Mouse (Mus musculus) hindbrain, embryonic 12.5 days (tissue): ENCODE results near the gene Tead3. TPM values are rescaled to one million over a fixed set of nuclear protein-coding genes. Genes with fewer than 3 reads are reported as not detected.
A peak's percentile ranks its signal among the peaks of the same experiment; 100 is the strongest.
"Not testable (repeated sequence)": the region's sequence is repeated elsewhere in the genome, so short reads cannot be mapped to it uniquely, and the experiment has no call there.

ENCODE experiments used
- ATAC-seq: fragments of 200-750 bp; cut with Nextera tagmentation; 2 replicates; pipeline ENCODE4 v1.8.0; 2017; ENCODE audit warnings: moderate TSS enrichment; ENCODE audit not compliant: low FRiP score
- H3K27ac ChIP-seq: fragments of 300-500 bp; sonication (generic); 2 replicates; pipeline ENCODE4 v1.5.1; 2016; ENCODE audit warnings: mild to moderate bottlenecking
- H3K27me3 ChIP-seq: fragments of 300-500 bp; sonication (generic); 2 replicates; pipeline ENCODE4 v1.6.1; 2016; ENCODE audit warnings: mild to moderate bottlenecking
- H3K36me3 ChIP-seq: fragments of 300-500 bp; sonication (generic); 2 replicates; pipeline ENCODE4 v1.6.1; 2016; ENCODE audit warnings: mild to moderate bottlenecking
- H3K4me1 ChIP-seq: fragments of 300-500 bp; sonication (generic); 2 replicates; pipeline ENCODE4 v1.6.1; 2016
- H3K4me2 ChIP-seq: fragments of 300-500 bp; sonication (generic); replicated peaks from 2 replicates; pipeline ENCODE4 v1.6.1; 2016; ENCODE audit warnings: mild to moderate bottlenecking
- H3K4me3 ChIP-seq: fragments of 300-500 bp; sonication (generic); 2 replicates; pipeline ENCODE4 v1.5.1; 2016; ENCODE audit warnings: mild to moderate bottlenecking
- H3K9ac ChIP-seq: fragments of 300-500 bp; sonication (generic); 2 replicates; pipeline ENCODE4 v1.6.1; 2016; ENCODE audit warnings: mild to moderate bottlenecking, moderate library complexity
- H3K9me3 ChIP-seq: fragments of 300-500 bp; sonication (generic); replicated peaks from 2 replicates; pipeline ENCODE4 v1.6.1; 2016; ENCODE audit warnings: mild to moderate bottlenecking
- WGBS: fragments of 180-500 bp; shearing (Covaris S2); methylation state at CpG from one replicate; pipeline ENCODE4 v1.1.7; 2016; 5-methylcytosine and 5-hydroxymethylcytosine counted together
- polyA plus RNA-seq: library from polyadenylated mRNA; unstranded; fragments of >200 nt; fragmentation: Nextera tagmentation; extraction: Ambion mirVana; gene quantifications from 2 replicates; pipeline ENCODE4 v1.2.1, GENCODE M21; 2016

Tead3 gene
- polyA plus RNA-seq, 1 experiment from 2014 or later = 7.0 TPM

DNA sequence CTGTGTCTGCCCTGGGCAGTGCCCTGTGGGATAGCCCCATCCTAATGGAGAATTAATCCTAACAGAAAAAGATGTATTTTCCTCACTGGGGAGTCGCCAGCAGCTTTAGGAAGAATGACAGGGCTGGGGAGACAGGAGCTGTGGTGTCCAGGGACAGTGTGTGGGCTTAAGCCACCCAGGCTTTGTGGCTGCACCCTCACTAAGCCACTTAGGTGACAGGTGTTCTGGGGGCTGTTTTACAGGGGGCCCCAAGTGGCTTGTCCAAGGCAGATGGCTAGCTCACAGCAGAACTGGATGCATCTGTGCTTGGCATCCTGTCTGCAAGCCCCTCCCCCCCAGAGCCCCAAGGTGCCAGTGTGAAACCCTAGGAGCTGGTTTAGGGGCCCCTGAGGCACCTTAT lies 21.3 kb upstream of the Tead3 start:
- H3K27ac ChIP-seq = no peak overlapping the region
- 61% methylated on average over 1 of the region's 1 CpGs for WGBS
- no peak for ATAC-seq

DNA sequence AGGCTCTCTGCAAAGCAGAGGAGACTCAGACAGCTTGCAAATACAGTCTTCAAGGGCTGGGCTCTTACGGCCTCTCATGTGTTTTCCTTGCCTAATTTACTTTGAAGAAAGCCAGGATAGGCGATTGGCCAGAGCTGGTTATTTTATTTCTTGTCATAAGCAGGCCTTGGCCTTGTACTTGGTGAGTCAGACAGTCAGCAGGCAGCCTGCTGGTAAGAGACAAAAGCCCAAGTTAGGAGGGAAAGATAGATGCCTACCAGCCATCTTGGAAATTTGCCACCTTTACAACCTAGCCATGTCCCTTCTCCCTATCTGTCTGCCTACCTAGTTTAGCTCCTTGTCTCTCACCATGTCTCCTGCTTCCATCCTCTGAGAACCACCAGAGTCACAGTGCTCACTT lies 20.7 kb upstream of the Tead3 start:
- Histone ChIP-seq H3K4me3 (no peak overlapping the region), H3K9me3 (no peaks in the 10 kb centered on the region), H3K9ac (no peak overlapping the region), H3K4me2 (no peak overlapping the region), H3K27ac (no peak overlapping the region), H3K4me1 (peaks cover 5% of the 10 kb centered on the region; the same call in 1 of the 2 replicates), H3K36me3 (no peaks in the 10 kb centered on the region), H3K27me3 (peaks cover 40% of the 10 kb centered on the region)
- no peak for ATAC-seq
- 79% methylated on average over 2 of the region's 2 CpGs for WGBS

More for the DNA sequence above, 21.3 kb upstream of the Tead3 start:
- Histone ChIP-seq H3K4me3 (no peak overlapping the region), H3K4me1 (peaks cover 5% of the 10 kb centered on the region; the same call in 1 of the 2 replicates), H3K9ac (no peak overlapping the region), H3K9me3 (no peaks in the 10 kb centered on the region), H3K27me3 (peaks cover 42% of the 10 kb centered on the region), H3K36me3 (no peaks in the 10 kb centered on the region), H3K4me2 (no peak overlapping the region)

DNA sequence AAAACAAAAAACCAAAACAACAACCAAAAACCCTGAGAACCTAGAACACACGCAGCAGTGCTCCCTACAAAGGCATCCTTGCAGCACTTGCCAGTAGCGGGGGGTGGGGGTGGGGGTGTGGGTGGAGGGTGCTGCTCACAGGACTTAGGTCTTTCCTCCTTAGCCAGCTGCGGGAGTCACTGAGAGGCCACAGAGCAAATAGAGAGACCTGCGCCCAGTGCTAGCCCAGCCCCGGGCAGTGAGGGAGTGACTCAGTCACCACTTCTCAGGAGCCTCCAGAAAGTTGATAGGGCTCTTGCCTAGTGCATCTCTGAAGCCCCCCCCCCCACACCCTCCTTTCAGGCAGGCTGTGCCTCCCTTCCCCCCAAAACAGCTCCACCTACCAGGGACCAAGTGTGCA lies 18.4 kb upstream of the Tead3 start:
- Histone ChIP-seq H3K9me3 (no peaks in the 10 kb centered on the region), H3K4me3 (no peak overlapping the region), H3K36me3 (no peaks in the 10 kb centered on the region), H3K4me1 (peaks cover 5% of the 10 kb centered on the region), H3K27ac (no peak overlapping the region), H3K4me2 (no peak overlapping the region), H3K27me3 (peaks cover 38% of the 10 kb centered on the region), H3K9ac (no peak overlapping the region)
- WGBS = 70% methylated on average over 5 of the region's 5 CpGs
- no peak for ATAC-seq

DNA sequence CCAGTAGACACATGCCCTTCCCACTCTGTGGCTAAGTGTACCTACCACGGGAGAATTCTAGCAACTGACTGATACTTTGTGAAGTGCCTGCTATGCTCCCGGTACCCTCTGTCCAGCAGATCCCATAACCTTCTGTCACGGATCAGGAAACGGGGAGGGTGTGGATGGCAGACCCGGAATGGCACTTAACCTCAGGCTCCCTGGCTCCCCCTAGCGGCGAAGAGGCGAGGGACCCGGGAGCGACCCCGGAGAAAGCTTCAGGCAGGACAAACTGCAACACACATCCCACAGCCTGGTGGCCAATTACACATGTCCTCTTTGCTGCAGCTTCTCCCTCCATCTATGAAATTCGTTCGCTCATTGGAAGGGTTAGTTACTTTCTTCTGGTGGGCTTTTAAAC lies 17.8 kb upstream of the Tead3 start:
- no peaks in the 10 kb centered on the region for H3K36me3 ChIP-seq
- no peak overlapping the region for H3K4me2 ChIP-seq
- H3K4me3 ChIP-seq = no peak overlapping the region
- ATAC-seq = no peak
- peaks cover 38% of the 10 kb centered on the region for H3K27me3 ChIP-seq
- no peaks in the 10 kb centered on the region for H3K9me3 ChIP-seq
- no peak overlapping the region for H3K9ac ChIP-seq
- peaks cover 10% of the 10 kb centered on the region for H3K4me1 ChIP-seq
- no peak overlapping the region for H3K27ac ChIP-seq
- WGBS = 5% methylated on average over 13 of the region's 13 CpGs

DNA sequence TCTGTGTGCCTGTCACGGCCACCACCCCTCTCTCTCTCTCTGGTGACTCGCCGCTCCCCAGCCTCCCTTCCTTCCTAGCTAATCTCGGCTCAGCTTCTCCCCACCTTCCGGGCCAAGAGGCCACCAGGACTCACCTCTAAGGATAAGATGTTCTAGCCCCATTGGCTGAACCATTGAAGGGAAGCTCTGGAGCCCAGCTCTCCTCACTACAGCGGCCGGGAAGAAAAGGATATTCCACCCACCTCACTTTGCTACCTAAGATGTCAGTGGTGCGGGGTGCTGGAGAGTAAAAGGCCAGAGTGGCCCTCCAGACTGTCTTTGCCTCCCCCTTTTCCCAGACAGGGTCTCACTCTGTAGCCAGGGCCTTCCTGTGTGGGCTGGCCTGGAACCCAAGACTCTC lies 14.5 kb upstream of the Tead3 start, which contains the start of gene Tulp1:
TSS of gene Tulp1 (minus strand) at position 101 of the 400 bp plus-strand sequence.
- H3K36me3 ChIP-seq = no peaks in the 10 kb centered on the region
- no peaks in the 10 kb centered on the region for H3K9me3 ChIP-seq
- peak within 1 kb of the TSS; percentile 17 for H3K4me3 ChIP-seq
- peak within 1 kb of the TSS; percentile 45 for H3K4me2 ChIP-seq
- H3K4me1 ChIP-seq = peaks cover 24% of the 10 kb centered on the region
- WGBS = 28% methylated on average over 8 of the region's 8 CpGs
- no peak within 1 kb of the TSS for H3K9ac ChIP-seq
- H3K27ac ChIP-seq = no peak within 1 kb of the TSS
- ATAC-seq = no peak
- peaks cover 63% of the 10 kb centered on the region for H3K27me3 ChIP-seq

DNA sequence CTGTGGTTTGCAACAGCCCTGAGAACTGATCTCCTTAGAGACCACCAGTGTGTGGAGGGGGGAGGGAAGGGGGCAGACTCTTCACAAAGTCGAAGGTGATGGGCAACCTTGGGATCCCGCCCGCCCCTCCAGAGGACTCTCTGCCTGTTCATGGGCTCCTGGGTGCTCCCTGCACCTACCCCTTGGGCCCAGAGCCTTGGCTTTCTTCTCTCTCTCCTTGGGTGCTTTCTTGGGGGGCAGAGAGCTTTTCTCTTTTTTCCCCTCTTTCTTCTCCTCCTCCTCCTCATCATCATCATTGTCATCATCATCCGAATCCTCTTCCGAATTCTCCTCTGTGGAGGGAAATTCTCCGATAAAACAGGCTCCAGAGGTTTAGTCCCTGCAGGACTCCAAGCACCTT lies 12.9 kb upstream of the Tead3 start:
- Histone ChIP-seq H3K4me2 (peak overlapping the region; percentile 61), H3K27me3 (peaks cover 78% of the 10 kb centered on the region), H3K9me3 (no peaks in the 10 kb centered on the region), H3K4me3 (peak overlapping the region; percentile 17; the same call in 1 of the 2 replicates), H3K36me3 (no peaks in the 10 kb centered on the region), H3K27ac (no peak overlapping the region), H3K9ac (no peak overlapping the region), H3K4me1 (peaks cover 24% of the 10 kb centered on the region)
- WGBS = 10% methylated on average over 6 of the region's 6 CpGs
- ATAC-seq = no peak

DNA sequence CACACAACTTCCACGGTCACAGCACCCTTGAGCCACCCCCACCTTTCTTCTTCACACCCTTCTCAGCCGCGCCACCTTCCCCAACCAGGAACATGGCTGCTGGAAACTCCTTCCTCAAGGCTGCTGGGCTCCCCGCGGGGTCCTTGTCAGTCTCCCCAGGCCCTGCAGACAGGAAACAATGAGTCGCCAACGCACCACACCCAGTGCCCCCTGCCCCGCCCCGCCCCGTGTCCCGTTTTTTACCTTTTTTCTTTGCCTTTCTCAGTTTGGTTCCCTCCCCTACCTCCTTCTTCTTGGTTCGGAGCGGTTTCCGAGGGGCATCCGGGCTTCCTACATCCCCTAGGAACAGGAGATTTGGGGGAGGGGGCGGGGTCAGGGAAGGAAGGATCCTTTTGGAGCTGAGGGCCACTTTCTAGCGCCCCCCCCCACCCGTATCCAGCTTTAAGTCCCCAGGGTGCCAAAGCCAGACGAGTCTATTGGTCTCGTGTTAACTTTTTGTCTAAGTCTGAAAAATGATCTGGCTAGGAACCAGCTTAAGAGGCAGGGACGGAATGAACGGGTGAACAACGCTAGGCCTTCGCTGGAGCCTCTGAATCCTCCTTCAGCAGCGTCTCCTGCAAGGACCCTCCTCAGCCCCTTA lies 12.2 kb upstream of the Tead3 start:
- Histone ChIP-seq H3K4me1 (peaks cover 24% of the 10 kb centered on the region), H3K4me3 (peak overlapping the region; percentile 33), H3K9me3 (no peaks in the 10 kb centered on the region), H3K36me3 (no peaks in the 10 kb centered on the region), H3K27ac (no peak overlapping the region), H3K4me2 (peak overlapping the region; percentile 61), H3K27me3 (peaks cover 85% of the 10 kb centered on the region), H3K9ac (peak overlapping the region; percentile 52; the same call in 1 of the 2 replicates)
- 1% methylated on average over 25 of the region's 25 CpGs for WGBS
- ATAC-seq = no peak

DNA sequence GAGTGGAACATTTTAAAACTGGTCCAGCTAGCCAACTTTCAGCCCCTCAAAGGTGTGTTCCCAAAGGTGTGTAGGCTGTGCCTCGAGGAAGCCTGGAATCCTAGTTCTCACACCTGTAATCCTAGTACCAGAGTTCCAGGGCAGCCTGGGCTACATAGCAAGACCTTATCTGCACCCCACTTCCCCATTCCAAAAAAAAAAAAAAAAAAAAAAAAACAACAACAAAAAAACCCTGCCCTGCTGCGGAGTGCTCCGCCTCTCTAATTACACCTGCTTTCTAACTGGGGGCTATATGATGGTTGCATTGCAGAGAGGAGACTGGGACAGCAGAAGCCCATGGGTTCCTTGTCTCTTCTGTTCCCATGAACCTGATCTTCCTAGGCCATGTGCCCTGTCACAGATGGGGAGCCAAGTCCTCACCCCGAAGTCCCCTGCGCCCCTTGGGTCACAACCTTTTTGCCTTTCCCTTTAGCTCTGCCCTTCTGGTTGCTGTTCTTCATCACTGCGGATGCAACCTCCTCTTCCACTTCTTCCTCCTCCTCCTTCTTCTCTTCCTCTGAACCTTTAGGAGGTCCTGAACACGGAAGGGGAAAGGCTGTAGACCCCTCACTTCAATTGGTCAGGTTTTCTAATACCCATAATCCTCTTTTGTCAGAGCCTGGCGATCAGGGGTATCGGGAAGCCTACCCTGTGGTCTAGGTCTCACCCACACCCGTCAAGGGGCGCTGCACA lies 11.5 kb upstream of the Tead3 start:
- peak overlapping the region; percentile 33 for H3K4me3 ChIP-seq
- H3K36me3 ChIP-seq = no peaks in the 10 kb centered on the region
- H3K4me2 ChIP-seq = peak overlapping the region; percentile 61
- no peaks in the 10 kb centered on the region for H3K9me3 ChIP-seq
- H3K27me3 ChIP-seq = peaks cover 86% of the 10 kb centered on the region
- WGBS = 38% methylated on average over 11 of the region's 11 CpGs
- no peak for ATAC-seq
- H3K9ac ChIP-seq = peak overlapping the region; percentile 52; the same call in 1 of the 2 replicates
- H3K27ac ChIP-seq = no peak overlapping the region
- peaks cover 24% of the 10 kb centered on the region for H3K4me1 ChIP-seq

DNA sequence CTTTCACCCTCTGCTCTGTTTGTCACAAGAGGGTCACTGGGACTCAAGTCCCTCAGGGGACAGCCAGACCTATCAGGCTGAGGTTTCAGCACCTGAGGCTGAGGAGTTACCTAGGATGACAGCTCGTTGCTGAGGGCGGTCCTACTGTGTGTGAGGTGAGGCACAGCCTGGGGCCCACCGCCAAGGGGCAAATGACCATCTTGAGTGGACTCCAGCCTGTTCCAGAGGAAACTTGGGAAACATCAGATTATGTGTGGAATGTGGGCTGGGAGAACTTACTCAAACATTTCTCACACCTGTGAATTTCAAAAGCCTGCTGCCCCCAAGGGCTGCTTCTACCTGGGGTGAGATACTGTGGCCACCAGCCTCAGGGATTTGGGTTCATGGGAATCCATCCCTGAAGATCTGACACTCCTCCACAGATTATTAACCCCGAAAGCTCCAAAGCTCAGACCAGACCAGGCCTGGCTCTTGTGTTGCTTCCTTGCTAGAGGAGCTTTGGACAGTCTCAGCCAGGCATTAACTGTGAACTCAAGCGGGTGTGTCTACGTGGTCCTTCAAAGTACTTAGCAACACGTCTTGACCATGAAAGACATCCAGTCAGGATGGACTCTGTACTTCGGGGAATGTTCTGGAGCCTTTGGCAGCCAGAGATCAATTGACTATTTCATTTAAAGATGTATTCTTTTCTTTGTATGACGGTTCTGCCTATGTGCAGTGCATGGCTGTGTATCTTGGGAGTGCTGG lies 10.1 kb upstream of the Tead3 start:
- no peak for ATAC-seq
- 81% methylated on average over 9 of the region's 9 CpGs for WGBS
- H3K27me3 ChIP-seq = peaks cover 82% of the 10 kb centered on the region

DNA sequence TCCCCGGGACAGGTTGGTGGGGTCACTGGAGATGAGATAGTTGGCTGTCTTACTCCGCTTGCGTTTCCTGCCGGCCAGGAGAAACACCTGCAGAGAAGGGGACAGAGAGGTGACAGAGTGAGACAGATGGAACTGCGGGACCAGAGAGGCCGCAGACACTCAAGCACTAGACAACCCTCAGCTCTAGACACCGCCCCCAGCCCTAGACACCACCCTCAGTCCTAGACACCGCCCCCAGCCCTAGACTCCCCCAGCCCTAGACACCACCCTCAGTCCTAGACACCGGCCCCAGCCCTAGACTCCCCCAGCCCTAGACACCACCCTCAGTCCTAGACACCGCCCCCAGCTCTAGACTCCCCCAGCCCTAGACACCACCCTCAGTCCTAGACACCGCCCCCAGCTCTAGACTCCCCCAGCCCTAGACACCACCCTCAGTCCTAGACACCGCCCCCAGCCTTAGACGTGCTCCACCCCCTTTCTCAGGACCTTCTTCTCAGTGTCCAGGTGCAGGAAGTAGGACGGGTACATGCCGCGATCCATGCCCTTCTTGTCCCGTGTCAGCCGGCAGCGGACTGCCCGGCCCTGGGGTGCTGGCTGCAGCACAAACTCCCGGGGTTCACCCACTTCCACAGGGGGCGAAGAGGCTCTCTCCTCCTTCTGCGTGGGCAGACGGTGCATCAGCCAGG lies 8.1 kb upstream of the Tead3 start:
- WGBS = 12% methylated on average over 22 of the region's 24 CpGs
- H3K4me2 ChIP-seq, H3K27ac ChIP-seq, H3K9ac ChIP-seq, H3K36me3 ChIP-seq, H3K9me3 ChIP-seq, H3K4me3 ChIP-seq, ATAC-seq: not testable (repeated sequence)
- peaks cover 69% of the 10 kb centered on the region for H3K27me3 ChIP-seq
- H3K4me1 ChIP-seq = peaks cover 16% of the 10 kb centered on the region

More for the DNA sequence above, 10.1 kb upstream of the Tead3 start:
- no peak overlapping the region for H3K9ac ChIP-seq
- peaks cover 24% of the 10 kb centered on the region for H3K4me1 ChIP-seq
- no peak overlapping the region for H3K4me2 ChIP-seq
- no peak overlapping the region for H3K4me3 ChIP-seq
- H3K27ac ChIP-seq = no peak overlapping the region
- no peaks in the 10 kb centered on the region for H3K36me3 ChIP-seq
- H3K9me3 ChIP-seq = no peaks in the 10 kb centered on the region

DNA sequence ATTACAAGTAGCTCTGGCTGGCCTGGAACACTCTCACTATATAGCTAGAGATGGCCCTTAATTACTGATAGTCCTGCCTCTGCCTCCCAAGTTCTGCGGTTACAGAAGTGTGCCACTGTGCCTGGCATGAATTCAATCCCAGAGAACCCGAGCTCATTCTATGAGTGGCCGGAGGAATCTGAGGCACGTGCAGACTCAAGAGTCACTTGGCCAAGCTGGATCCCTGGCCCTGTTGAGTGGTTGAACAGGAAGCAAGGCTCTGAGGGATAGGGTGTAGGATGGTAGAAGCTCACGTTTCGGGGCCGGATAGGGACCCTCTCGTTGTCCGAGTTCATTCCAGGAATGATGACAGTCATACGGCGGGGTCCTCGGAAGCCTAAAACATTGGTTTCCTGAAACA lies 5.3 kb upstream of the Tead3 start:
- Histone ChIP-seq H3K4me2 (no peak overlapping the region), H3K36me3 (no peaks in the 10 kb centered on the region), H3K27ac (no peak overlapping the region), H3K4me3 (no peak overlapping the region), H3K27me3 (peaks cover 69% of the 10 kb centered on the region), H3K9me3 (no peaks in the 10 kb centered on the region), H3K4me1 (peaks cover 10% of the 10 kb centered on the region; the same call in 1 of the 2 replicates), H3K9ac (no peak overlapping the region)
- 88% methylated on average over 12 of the region's 12 CpGs for WGBS
- ATAC-seq = no peak

DNA sequence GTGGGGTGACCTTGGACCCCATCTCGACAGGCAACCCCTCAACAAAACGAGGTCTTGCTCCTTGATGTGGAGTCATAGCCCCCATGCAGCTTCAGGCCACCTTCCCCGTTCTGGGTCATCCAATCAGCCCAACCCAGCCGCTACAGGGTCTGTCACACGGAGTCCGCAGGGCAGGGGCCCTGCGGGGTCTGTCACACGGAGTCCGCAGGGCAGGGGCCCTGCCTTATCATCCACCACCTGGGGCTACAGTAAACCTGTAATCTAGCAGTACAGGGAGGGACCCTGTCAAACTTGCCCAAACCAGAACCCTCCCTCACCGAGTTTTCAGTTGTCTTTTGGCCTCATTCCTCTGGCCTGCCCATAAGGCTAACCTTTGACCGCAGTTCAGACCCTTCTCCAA lies 1.4 kb upstream of the Tead3 start:
- Histone ChIP-seq H3K27me3 (peaks cover 46% of the 10 kb centered on the region), H3K27ac (no peak overlapping the region), H3K36me3 (no peaks in the 10 kb centered on the region), H3K9me3 (no peaks in the 10 kb centered on the region), H3K4me1 (peaks cover 37% of the 10 kb centered on the region), H3K4me3 (no peak overlapping the region), H3K9ac (no peak overlapping the region), H3K4me2 (peak overlapping the region; percentile 81; the same call in 1 of the 2 replicates)
- no peak for ATAC-seq
- 11% methylated on average over 11 of the region's 11 CpGs for WGBS
